Mouse (Mus musculus): ENCODE results near the gene Armc8. TPM values are rescaled to one million over a fixed set of nuclear protein-coding genes. Genes with fewer than 3 reads are reported as not detected.

Gene Armc8
- total RNA-seq, 2 experiments from 2014 or later, result 18.9 to 19.4 TPM

DNA sequence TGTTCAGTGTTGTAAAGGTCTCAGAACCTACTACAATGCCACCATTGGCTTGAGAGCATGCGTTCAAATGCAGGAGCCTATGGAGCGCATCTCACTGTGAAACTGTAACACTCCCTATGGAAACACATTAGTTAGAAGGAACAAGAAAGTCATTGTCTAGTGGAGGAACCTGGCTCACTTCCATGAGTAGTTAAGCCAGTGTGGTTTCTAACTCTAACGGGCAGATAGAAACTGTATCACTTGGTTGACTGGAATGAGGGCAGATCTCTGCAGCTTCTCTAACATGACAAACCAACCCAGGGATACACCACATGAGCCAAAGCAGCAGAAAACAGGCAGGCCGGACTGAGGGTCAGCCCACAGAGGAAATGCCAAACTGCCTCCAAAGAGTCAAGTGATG is 114.5 kb downstream of the Armc8 start:
- DNase-seq, result no peak
- intact Hi-C loops (cut with DNase I), result loop anchor here (5.0 kb wide), 1 partner anchor 212 kb away; the partner anchor contains the start of gene Cep70

DNA sequence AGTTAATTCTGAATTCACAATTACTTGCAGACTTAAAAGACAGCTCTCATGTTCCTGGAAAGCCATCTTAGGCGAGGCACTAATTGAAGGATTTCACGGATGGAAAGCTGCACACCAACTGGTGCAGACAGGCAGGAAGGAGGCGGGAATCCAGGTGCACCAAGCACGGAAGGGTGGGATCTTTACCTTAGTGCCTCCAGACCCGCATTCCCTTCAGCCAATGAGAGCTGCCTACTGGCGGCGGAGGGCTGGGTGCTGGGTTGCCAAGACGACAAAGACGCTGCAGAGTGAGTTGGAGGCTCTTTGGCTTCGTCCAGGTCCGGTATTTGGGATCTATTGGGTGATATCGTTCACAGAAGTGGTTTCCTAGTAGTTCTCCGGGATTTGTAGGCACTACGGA is 117.5 kb downstream of the Armc8 start, which contains the start of gene Nme9:
Gene Nme9, plus strand, starts transcription at position 315 of the 400 bp plus-strand sequence.
- intact Hi-C loops (cut with DNase I), result loop anchor here (2.0 to 5.0 kb wide), 2 partner anchors 74 to 209 kb away; partner anchors contain the start of gene Cep70

GRCm38 (mm10) chr9:99449886-99450647 is 118.6 kb downstream of the Armc8 start:
- DNase-seq, result no peak
- intact Hi-C loops (cut with DNase I), result loop anchor here (2.0 to 5.0 kb wide), 3 partner anchors 73 to 388 kb away; partner anchors contain the start of gene Cep70

More for the DNA sequence above, 117.5 kb downstream of the Armc8 start, which contains the start of gene Nme9:
- no peak for DNase-seq

- intact Hi-C loops (cut with DNase I), result loop anchor here (5.0 kb wide), 1 partner anchor 385 kb away; no protein-coding TSS in a partner anchor
- DNase-seq, result no peak
These were observed 121.4 kb downstream of the Armc8 start for GRCm38 (mm10) chr9:99447323-99447722.

GRCm38 (mm10) chr9:99446259-99446658 is 122.4 kb downstream of the Armc8 start:
- intact Hi-C loops (cut with DNase I), result loop anchor here (5.0 kb wide), 1 partner anchor 384 kb away; no protein-coding TSS in a partner anchor
- DNase-seq, result no peak

- DNase-seq, result no peak
- intact Hi-C loops (cut with DNase I), result loop anchor here (5.0 kb wide), 1 partner anchor 382 kb away; no protein-coding TSS in a partner anchor
These were observed 124.0 kb downstream of the Armc8 start for GRCm38 (mm10) chr9:99444590-99445178.

DNA sequence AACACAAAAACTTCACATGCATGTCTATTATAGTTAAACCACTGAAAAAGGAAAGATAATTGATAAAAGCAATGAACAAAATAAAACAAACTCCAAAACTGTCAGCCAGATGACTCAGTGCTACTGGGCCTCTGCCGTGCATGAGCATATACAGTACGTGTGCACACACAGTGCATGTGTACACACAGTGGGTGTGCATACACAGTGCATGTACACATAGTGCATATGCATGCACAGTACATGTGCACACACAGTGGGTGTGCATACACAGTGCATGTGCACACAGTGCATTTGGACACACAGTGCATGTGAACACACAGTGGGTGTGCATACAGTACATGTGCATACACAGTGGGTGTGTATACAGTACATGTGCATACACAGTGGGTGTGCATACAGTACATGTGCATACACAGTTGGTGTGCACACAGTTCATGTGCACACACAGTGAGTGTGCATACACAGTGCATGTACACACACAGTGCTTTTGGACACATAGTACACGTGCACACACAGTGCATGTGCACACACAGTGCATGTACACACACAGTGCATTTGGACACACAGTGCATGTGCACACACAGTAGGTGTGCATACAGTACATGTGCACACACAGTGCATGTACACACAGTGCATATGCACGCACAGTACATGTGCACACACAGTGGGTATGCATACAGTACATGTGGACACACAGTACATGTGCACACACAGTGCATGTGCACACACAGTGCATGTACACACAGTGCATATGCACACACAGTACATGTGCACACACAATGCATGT is 126.9 kb downstream of the Armc8 start:
- DNase-seq, result no peak
- intact Hi-C loops (cut with DNase I), result no loop called here

DNA sequence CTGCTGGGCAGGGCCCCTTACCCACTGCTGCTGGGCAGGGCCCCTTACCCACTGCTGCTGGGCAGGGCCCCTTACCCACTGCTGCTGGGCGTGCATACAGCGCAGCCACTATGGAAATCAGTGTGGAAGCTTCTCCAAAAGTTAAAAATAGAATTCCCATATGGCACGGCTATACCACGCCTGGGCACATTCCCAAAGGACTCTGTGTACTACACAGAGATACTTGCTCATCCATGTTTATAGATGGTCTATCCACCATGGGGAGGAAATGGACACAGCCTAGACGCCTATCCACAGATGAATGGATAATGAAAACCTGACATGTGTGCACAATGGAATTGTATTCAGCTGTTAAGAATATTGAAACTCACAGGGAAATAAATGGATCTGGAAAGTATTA is 127.8 kb downstream of the Armc8 start:
- intact Hi-C loops (cut with DNase I), result no loop called here
- DNase-seq, result no peak

- intact Hi-C loops (cut with DNase I), result loop anchor here (10.0 kb wide), 1 partner anchor 304 kb away; no protein-coding TSS in a partner anchor
- DNase-seq, result no peak
These were observed 129.6 kb downstream of the Armc8 start for GRCm38 (mm10) chr9:99439064-99439463.

DNA sequence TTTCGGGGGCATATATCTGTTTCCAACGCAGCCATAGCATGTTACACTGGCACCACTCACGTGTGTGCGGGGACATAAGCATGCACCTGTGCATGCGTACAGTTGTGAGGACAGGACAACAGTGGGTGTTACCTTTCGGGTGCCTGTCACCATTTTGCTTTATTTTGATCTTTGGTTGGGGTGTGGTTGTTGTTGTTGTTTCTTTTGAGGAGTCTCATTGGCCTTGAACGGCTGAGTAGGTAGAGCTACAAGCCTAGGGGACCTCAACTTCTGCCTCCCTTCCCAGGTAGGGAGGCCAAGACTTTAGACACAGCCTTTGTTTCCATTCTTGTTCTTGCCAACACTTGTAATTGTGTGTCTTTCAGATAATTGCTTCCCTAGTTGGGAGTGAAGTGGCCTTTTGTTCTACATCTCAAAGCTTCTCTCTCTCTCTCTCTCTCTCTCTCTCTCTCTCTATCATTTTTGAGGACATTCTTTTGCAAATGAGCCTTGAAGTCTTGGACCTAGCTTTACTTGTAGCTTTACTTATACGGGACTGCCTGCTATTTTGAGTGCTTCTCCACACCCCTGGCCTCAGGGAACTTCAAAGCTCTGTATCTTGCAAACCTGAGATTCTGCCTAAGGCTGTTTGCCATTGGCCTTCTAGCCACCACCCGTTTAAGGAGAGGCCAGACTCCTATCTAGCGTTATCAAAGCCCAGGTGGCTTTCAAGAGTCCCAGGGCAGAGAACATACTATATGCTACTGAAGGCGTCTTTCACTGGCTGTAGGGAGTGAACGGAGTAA is 130.7 kb downstream of the Armc8 start:
- no peak for DNase-seq
- intact Hi-C loops (cut with DNase I), result loop anchor here (10.0 kb wide), 1 partner anchor 303 kb away; no protein-coding TSS in a partner anchor

- intact Hi-C loops (cut with DNase I), result loop anchor here (10.0 kb wide), 1 partner anchor 302 kb away; no protein-coding TSS in a partner anchor
- no peak for DNase-seq
These were observed 131.5 kb downstream of the Armc8 start, which contains the start of gene Mras for GRCm38 (mm10) chr9:99437031-99437764. Gene Mras (minus strand): TSS chr9:99437381.

DNA sequence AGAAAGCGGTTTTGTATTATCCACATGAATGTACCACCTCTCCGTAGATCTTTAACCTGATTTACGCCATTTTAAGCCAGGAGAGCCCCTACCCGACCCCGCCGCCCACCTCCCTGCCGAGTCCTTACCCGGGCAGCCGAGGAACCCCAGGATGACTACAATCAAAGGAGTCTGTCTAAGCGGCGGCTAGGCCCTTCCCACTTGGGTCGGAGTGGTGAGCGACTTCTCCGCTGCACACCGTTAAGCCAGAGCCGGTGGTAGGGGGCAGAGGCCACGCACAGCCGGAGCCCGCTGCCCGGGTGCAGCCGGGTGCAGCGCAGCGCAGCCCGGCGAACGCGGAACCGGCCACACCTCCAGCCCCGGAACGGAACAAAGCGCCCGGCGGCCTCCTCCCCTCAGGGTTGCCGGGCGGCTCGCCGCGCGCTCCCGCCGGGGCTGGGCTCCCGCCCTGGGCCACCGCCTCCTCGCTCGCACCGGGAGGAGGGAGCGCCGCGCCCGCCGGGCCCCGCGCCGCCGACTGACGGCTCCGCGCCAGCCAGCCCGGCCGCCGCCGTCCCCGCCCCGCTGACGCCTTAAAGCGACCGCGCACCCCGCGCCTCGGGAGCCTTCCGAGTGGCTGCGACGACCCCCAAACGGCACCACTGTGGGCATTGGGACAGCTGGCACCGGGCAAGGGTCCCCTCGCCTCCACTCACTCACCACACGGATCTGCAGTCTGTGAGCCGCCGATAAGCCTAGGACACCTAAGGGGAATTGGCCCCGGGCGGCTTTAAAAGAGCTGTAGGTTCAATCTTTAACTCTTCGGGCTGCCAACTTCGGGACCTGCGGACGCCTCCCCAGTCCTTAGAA is 132.3 kb downstream of the Armc8 start:
- intact Hi-C loops (cut with DNase I), result loop anchor here (10.0 kb wide), 1 partner anchor 302 kb away; no protein-coding TSS in a partner anchor
- DNase-seq, result peak; percentile 83 to 90

GRCm38 (mm10) chr9:99435619-99436181 is 133.0 kb downstream of the Armc8 start:
- intact Hi-C loops (cut with DNase I), result loop anchor here (10.0 kb wide), 1 partner anchor 301 kb away; no protein-coding TSS in a partner anchor
- peak; percentile 39 to 43 for DNase-seq

- no peak for DNase-seq
- intact Hi-C loops (cut with DNase I), result loop anchor here (10.0 kb wide), 1 partner anchor 300 kb away; no protein-coding TSS in a partner anchor
These were observed 133.6 kb downstream of the Armc8 start for GRCm38 (mm10) chr9:99434892-99435618.

DNA sequence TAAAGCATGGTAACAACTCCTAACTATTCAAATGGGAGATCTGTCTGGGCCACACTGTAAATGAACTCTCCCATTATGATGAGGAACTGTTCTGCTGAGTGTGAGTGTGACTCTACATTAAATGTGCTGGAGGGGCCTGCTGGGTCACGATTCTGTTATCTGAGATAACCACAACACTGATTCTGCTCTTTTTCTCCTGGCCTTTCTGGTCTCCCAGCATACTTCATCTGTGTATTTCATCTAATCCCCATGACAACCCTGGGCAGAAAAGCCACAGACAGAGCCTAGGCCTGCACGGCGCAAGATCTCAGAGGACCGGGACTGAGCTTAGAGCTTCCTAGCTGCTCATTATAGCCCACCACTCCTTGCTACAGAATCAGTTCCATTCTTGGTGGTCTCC is 136.2 kb downstream of the Armc8 start:
- DNase-seq, result no peak
- intact Hi-C loops (cut with DNase I), result loop anchor here (10.0 kb wide), 1 partner anchor 298 kb away; no protein-coding TSS in a partner anchor

- intact Hi-C loops (cut with DNase I), result loop anchor here (10.0 kb wide), 1 partner anchor 297 kb away; no protein-coding TSS in a partner anchor
- DNase-seq, result no peak
These were observed 136.7 kb downstream of the Armc8 start for GRCm38 (mm10) chr9:99431963-99432362.

DNA sequence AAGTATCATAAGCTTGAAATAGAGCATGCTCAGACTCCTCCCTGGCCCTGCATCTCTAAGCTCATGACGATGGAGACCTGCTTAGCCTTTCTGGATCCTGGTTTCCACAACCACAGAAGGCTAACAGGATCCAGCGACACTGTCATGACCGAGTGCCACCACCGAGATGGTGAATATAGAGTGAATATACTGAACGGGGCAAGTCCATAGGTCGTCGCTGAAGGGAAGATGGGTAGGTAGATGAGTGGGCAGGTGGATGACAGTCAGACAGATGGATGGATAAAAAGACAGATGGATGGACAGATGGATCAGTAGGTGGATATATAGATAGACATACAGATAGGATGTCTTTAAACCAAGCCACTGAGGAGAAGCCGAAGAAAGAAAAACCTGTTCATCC is 137.4 kb downstream of the Armc8 start:
- DNase-seq, result no peak
- intact Hi-C loops (cut with DNase I), result loop anchor here (10.0 kb wide), 1 partner anchor 297 kb away; no protein-coding TSS in a partner anchor
